Mouse (Mus musculus) thymus, adult 2 months (tissue): Measurements from ENCODE around the gene Ttk.

ENCODE experiments used
- CTCF ChIP-seq: fragments of 200-500 bp; IDR thresholded peaks from 2 replicates; pipeline ENCODE4 v1.5.1; 2012; ENCODE audit warnings: mild to moderate bottlenecking, control low read depth, low read length, moderate library complexity, borderline replicate concordance; ENCODE audit not compliant: control insufficient read depth, poor library complexity, insufficient read depth; ENCODE audit errors: extremely low read depth
- POLR2A ChIP-seq: fragments of 200-500 bp; IDR thresholded peaks from 2 replicates; pipeline ENCODE4 v1.6.1; 2012; ENCODE audit warnings: mild to moderate bottlenecking, low read length, control low read depth, moderate library complexity; ENCODE audit not compliant: control insufficient read depth, poor library complexity, insufficient read depth; ENCODE audit errors: extremely low read depth

DNA sequence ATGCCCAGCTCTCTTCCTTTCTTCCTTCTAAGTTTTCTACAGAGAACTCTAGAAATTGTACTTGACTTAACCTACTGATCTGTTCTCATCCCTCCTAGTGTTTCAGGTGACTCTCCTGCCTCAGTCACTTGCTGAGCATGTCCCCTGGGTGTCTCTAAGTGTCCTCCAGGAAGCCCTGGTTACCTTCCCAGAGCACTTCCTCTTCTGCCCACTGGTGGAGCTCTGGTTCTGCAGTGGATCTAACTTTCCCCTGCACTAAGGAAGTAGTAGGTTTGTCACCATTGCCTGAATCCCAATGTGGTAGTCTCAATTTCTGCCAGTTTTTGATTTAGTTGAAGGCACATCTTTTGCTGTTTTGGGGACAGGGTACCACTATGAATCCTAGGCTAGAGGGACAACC, 51.7 kb downstream of the Ttk start:
- no peak for TF ChIP-seq CTCF
- no peak for TF ChIP-seq POLR2A
